Mouse (Mus musculus) neural tube, embryonic 14.5 days (tissue): Measurements from ENCODE around the gene Zfp644. TPM values are rescaled to one million over a fixed set of nuclear protein-coding genes. Genes with fewer than 3 reads are reported as not detected.

Source experiments
- ATAC-seq: fragments of 200-750 bp; cut with Nextera tagmentation; 2 replicates; pipeline ENCODE4 v1.8.0; 2017; ENCODE audit warnings: low read depth, mild to moderate bottlenecking, moderate TSS enrichment, moderate library complexity
- H3K27ac ChIP-seq: fragments of 300-500 bp; sonication (generic); 2 replicates; pipeline ENCODE4 v1.5.1; 2014; ENCODE audit warnings: low read depth, mild to moderate bottlenecking, control low read depth, low read length, moderate library complexity, mixed read lengths
- H3K27me3 ChIP-seq: fragments of 300-500 bp; sonication (generic); 2 replicates; pipeline ENCODE4 v1.6.1; 2014; ENCODE audit warnings: low read length; ENCODE audit not compliant: control insufficient read depth, insufficient read depth
- H3K36me3 ChIP-seq: fragments of 300-500 bp; sonication (generic); 2 replicates; pipeline ENCODE4 v1.6.1; 2014; ENCODE audit warnings: low read length, mixed read lengths; ENCODE audit not compliant: control insufficient read depth, insufficient read depth
- H3K4me1 ChIP-seq: fragments of 300-500 bp; sonication (generic); 2 replicates; pipeline ENCODE4 v1.6.1; 2014; ENCODE audit warnings: low read length; ENCODE audit not compliant: control insufficient read depth, insufficient read depth
- H3K4me2 ChIP-seq: fragments of 300-500 bp; sonication (generic); 2 replicates; pipeline ENCODE4 v1.6.1; 2014; ENCODE audit warnings: mild to moderate bottlenecking, low read depth, low read length, control low read depth
- H3K4me3 ChIP-seq: fragments of 300-500 bp; sonication (generic); 2 replicates; pipeline ENCODE4 v1.5.1; 2014; ENCODE audit warnings: low read depth, low read length, control low read depth, mixed read lengths
- H3K9ac ChIP-seq: fragments of 300-500 bp; sonication (generic); replicated peaks from 2 replicates; pipeline ENCODE4 v1.6.1; 2014; ENCODE audit warnings: low read depth, mild to moderate bottlenecking, control low read depth, low read length, mixed read lengths
- H3K9me3 ChIP-seq: fragments of 300-500 bp; sonication (generic); 2 replicates; pipeline ENCODE4 v1.6.1; 2016; ENCODE audit warnings: low read length; ENCODE audit not compliant: control insufficient read depth
- WGBS: fragments of 180-500 bp; shearing (Covaris S2); extraction: QIAGEN DNeasy Blood & Tissue Kit; methylation state at CpG from one replicate; pipeline ENCODE4 v1.1.7; 2014; 5-methylcytosine and 5-hydroxymethylcytosine counted together
- polyA plus RNA-seq: library from polyadenylated mRNA; unstranded; fragments of >200 nt; fragmentation: Nextera tagmentation; extraction: Ambion mirVana; gene quantifications from 2 replicates; pipeline ENCODE4 v1.2.1, GENCODE M21; 2014

Gene Zfp644
- polyA plus RNA-seq, 1 experiment from 2014 or later = 105 TPM

- H3K36me3 ChIP-seq = no peaks in the 10 kb centered on the region
- H3K27me3 ChIP-seq = no peaks in the 10 kb centered on the region
- H3K4me2 ChIP-seq = no peak overlapping the region
- no peaks in the 10 kb centered on the region for H3K4me1 ChIP-seq
- H3K27ac ChIP-seq = no peak overlapping the region
- no peak for ATAC-seq
- no peaks in the 10 kb centered on the region for H3K9me3 ChIP-seq
- WGBS = 86% methylated on average over 9 of the region's 9 CpGs
- no peak overlapping the region for H3K4me3 ChIP-seq
- no peak overlapping the region for H3K9ac ChIP-seq
These were observed 20.3 kb downstream of the Zfp644 start for GRCm38 (mm10) chr5:106676784-106677183.

GRCm38 (mm10) chr5:106672597-106672996 lies 24.5 kb downstream of the Zfp644 start:
- Histone ChIP-seq H3K4me3 (no peak overlapping the region), H3K36me3 (no peaks in the 10 kb centered on the region), H3K27ac (no peak overlapping the region), H3K27me3 (no peaks in the 10 kb centered on the region), H3K9me3 (no peaks in the 10 kb centered on the region), H3K4me2 (no peak overlapping the region), H3K9ac (no peak overlapping the region), H3K4me1 (no peaks in the 10 kb centered on the region)
- ATAC-seq = no peak

DNA sequence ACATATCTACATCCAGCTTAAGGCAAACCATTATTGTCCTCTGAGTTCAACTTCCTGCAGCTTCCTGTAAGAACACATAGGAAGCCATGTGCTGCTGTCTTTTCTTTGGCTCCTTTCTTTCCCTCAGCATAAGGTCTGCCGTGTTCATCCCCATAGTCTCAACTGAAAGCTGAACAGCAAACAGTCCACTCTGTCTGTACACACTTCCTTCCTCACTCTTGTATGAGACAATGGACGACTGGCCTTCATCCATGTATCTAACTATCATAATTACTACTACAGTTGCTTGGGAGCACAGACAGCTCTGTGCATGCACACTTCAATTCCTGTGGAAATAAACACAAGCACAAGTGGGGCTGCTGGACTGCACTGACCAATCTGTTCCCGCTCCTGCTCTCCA lies 25.2 kb downstream of the Zfp644 start:
- Histone ChIP-seq H3K4me1 (no peaks in the 10 kb centered on the region), H3K36me3 (no peaks in the 10 kb centered on the region), H3K9me3 (no peaks in the 10 kb centered on the region), H3K27ac (no peak overlapping the region), H3K4me2 (no peak overlapping the region), H3K27me3 (no peaks in the 10 kb centered on the region), H3K9ac (no peak overlapping the region), H3K4me3 (no peak overlapping the region)
- no peak for ATAC-seq
- 84% methylated on average over 3 of the region's 3 CpGs for WGBS

DNA sequence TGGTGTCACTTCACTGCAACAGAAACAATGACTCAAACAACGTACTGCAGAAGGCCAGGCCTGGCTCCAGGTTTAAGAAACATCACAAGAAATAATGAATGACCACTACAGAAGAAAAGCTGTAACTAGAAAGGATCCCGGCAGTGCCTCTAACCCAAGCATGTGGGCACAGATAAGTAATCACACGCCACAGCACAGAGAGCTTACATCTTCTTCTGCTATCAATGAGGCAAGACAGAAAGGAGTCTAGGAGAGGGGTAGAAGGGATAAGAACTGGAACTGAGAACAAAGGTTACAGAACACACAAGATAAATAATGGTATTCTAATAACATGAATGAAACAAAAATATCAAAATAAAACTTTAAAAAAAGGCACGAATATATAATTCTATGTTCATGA lies 32.2 kb downstream of the Zfp644 start:
- Histone ChIP-seq H3K4me1 (no peaks in the 10 kb centered on the region), H3K4me2 (no peak overlapping the region), H3K9ac (no peak overlapping the region), H3K36me3 (no peaks in the 10 kb centered on the region), H3K27me3 (no peaks in the 10 kb centered on the region), H3K27ac (no peak overlapping the region), H3K9me3 (no peaks in the 10 kb centered on the region), H3K4me3 (no peak overlapping the region)
- WGBS = 95% methylated on average over 4 of the region's 4 CpGs
- ATAC-seq = no peak

- Histone ChIP-seq H3K36me3 (no peaks in the 10 kb centered on the region), H3K27me3 (no peaks in the 10 kb centered on the region), H3K4me2 (no peak overlapping the region), H3K9me3 (no peaks in the 10 kb centered on the region), H3K9ac (no peak overlapping the region), H3K27ac (no peak overlapping the region), H3K4me3 (no peak overlapping the region), H3K4me1 (no peaks in the 10 kb centered on the region)
- no peak for ATAC-seq
- 19% methylated on average over 1 of the region's 1 CpGs for WGBS
These were observed 36.2 kb downstream of the Zfp644 start for GRCm38 (mm10) chr5:106660867-106661266.

- ATAC-seq = no peak
- WGBS = 87% methylated on average over 3 of the region's 3 CpGs
- no peak overlapping the region for H3K4me3 ChIP-seq
- no peaks in the 10 kb centered on the region for H3K4me1 ChIP-seq
- H3K27me3 ChIP-seq = no peaks in the 10 kb centered on the region
- no peaks in the 10 kb centered on the region for H3K36me3 ChIP-seq
- H3K27ac ChIP-seq = no peak overlapping the region
- H3K9me3 ChIP-seq = no peaks in the 10 kb centered on the region
- H3K9ac ChIP-seq = no peak overlapping the region
- no peak overlapping the region for H3K4me2 ChIP-seq
These were observed 44.2 kb downstream of the Zfp644 start for GRCm38 (mm10) chr5:106652790-106653328.

GRCm38 (mm10) chr5:106652220-106652753 lies 44.8 kb downstream of the Zfp644 start:
- no peaks in the 10 kb centered on the region for H3K36me3 ChIP-seq
- no peaks in the 10 kb centered on the region for H3K27me3 ChIP-seq
- no peak overlapping the region for H3K9ac ChIP-seq
- H3K4me2 ChIP-seq = no peak overlapping the region
- ATAC-seq = no peak
- H3K4me1 ChIP-seq = no peaks in the 10 kb centered on the region
- no peak overlapping the region for H3K4me3 ChIP-seq
- no peaks in the 10 kb centered on the region for H3K9me3 ChIP-seq
- WGBS = 96% methylated on average over 4 of the region's 4 CpGs
- no peak overlapping the region for H3K27ac ChIP-seq

- no peak overlapping the region for H3K27ac ChIP-seq
- H3K9ac ChIP-seq = no peak overlapping the region
These were observed 47.1 kb downstream of the Zfp644 start for GRCm38 (mm10) chr5:106649995-106650394.

GRCm38 (mm10) chr5:106649441-106649840 lies 47.6 kb downstream of the Zfp644 start:
- Histone ChIP-seq H3K27me3 (no peaks in the 10 kb centered on the region), H3K27ac (no peak overlapping the region), H3K4me1 (no peaks in the 10 kb centered on the region), H3K9me3 (no peaks in the 10 kb centered on the region), H3K36me3 (no peaks in the 10 kb centered on the region), H3K9ac (no peak overlapping the region), H3K4me2 (no peak overlapping the region), H3K4me3 (no peak overlapping the region)
- no peak for ATAC-seq

More at GRCm38 (mm10) chr5:106649995-106650394, 47.1 kb downstream of the Zfp644 start:
- H3K27me3 ChIP-seq = no peaks in the 10 kb centered on the region
- H3K4me3 ChIP-seq = no peak overlapping the region
- no peak overlapping the region for H3K4me2 ChIP-seq
- no peak for ATAC-seq
- H3K4me1 ChIP-seq = no peaks in the 10 kb centered on the region
- H3K9me3 ChIP-seq = no peaks in the 10 kb centered on the region
- no peaks in the 10 kb centered on the region for H3K36me3 ChIP-seq
